ENCODE assay signal across 8 mouse cellular contexts in the genomic region with DNA sequence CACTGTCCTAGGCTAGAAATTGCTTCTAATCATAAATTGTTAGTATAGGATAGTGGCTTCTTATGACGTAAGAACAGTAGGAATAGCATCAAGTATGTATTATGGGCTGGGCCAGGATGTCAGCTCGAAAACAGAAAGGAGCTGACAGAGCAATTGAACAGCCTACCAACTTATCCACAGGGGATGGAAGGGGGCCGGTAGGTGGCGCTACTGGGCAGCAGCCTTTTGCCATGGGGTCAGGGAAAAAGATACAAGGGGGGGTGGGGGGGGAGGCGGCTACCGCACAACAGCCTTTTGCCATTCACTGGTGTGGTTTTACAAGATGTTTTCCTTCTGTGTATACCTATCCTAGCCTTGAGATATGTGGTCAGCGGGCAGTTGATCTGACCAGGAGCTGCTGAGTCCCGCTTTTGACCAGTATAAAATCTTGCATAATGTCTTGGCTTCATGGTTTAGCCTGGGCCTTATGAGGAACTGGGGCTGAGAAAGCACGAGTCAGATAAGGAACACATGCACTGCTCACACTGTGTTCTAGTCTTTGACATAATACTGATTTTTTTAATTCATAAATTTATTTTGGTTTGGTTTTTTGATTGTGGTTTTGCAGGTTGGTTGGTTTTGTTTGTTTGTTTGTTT. TPM values are rescaled to one million over a fixed set of nuclear protein-coding genes. Genes with fewer than 3 reads are reported as not detected.
A peak's percentile ranks its signal among the peaks of the same experiment; 100 is the strongest.
DNase-seq lines count a peak whose midpoint lies in the region; ATAC-seq and TF ChIP-seq lines count a peak whose summit lies in the region.
"Had no signal": no experiment of that assay in that cellular context is flagged by ENCODE, and none has a peak within 500 bp of the region (broad histone marks: within the 10 kb centered on the region; RNA-seq: fewer than 3 reads in every experiment).

No protein-coding gene starts in this region.

- DNase-seq in layer of hippocampus, adult 11-12 months (ENCODE audit: low spot score): peak; percentile 38
- no peak for DNase-seq in layer of hippocampus, adult 9-11 months
- peak; percentile 57 for DNase-seq in NIH3T3 (ENCODE audit: low read depth)
- peak; percentile 66 for DNase-seq in retina, embryonic 14.5 days (ENCODE audit: low spot score)
- DNase-seq in frontal cortex, postnatal 36 days (ENCODE audit: low spot score in 2 of 2): no peak

- peak; percentile 52 for TF ChIP-seq CTCF in E14TG2a.4 (conservative IDR thresholded peaks at IDR 0.05; ENCODE audit: low read length)

- no peaks in the 10 kb centered on the region for H3K27me3 ChIP-seq in E14TG2a.4 (ENCODE audit: insufficient read depth, low read length)
- H3K27me3 ChIP-seq: limb, embryonic 13.5 days had no signal

- peak; percentile 86 for ATAC-seq in granulocyte monocyte progenitor cell, adult 5-6 weeks (replicated peaks; ENCODE audit: poor library complexity, severe bottlenecking)

- H3K4me3 ChIP-seq in E14TG2a.4 (replicated peaks; ENCODE audit: low read length): no peak overlapping the region
- H3K4me3 ChIP-seq: limb, embryonic 13.5 days had no signal

- H3K36me3 ChIP-seq in E14TG2a.4 (ENCODE audit: insufficient read depth, low read length): no peaks in the 10 kb centered on the region
- H3K36me3 ChIP-seq: limb, embryonic 13.5 days had no signal

- H3K4me1 ChIP-seq in E14TG2a.4 (replicated peaks; ENCODE audit: low read depth, low read length): no peaks in the 10 kb centered on the region
- H3K4me1 ChIP-seq: limb, embryonic 13.5 days had no signal

- H3K9me3 ChIP-seq in E14TG2a.4 (ENCODE audit: low read length): no peaks in the 10 kb centered on the region
- H3K9me3 ChIP-seq: limb, embryonic 13.5 days had no signal

RNA-seq across cellular contexts. Expression of a gene that starts 10.4 kb away (rescaled TPM):
- total RNA-seq in granulocyte monocyte progenitor cell, adult 5-6 weeks (2014; fragmentation: Nextera tagmentation): not detected in 2 replicates
- not detected in 2 replicates for total RNA-seq in granulocyte monocyte progenitor cell, adult 5-6 weeks (2017)

RNA-seq across cellular contexts. Expression of a gene that starts 12.9 kb away (rescaled TPM):
- total RNA-seq in granulocyte monocyte progenitor cell, adult 5-6 weeks (2014; fragmentation: Nextera tagmentation): not detected in 2 replicates
- not detected in 2 replicates for total RNA-seq in granulocyte monocyte progenitor cell, adult 5-6 weeks (2017)

RNA-seq across cellular contexts. Expression of a gene that starts 22.1 kb away (rescaled TPM):
- total RNA-seq in granulocyte monocyte progenitor cell, adult 5-6 weeks (2014; fragmentation: Nextera tagmentation): not detected in 2 replicates
- total RNA-seq in granulocyte monocyte progenitor cell, adult 5-6 weeks (2017): not detected in 2 replicates

RNA-seq across cellular contexts. Expression of a gene that starts 44.5 kb away (rescaled TPM):
- total RNA-seq in granulocyte monocyte progenitor cell, adult 5-6 weeks (2014; fragmentation: Nextera tagmentation): not detected in 2 replicates
- not detected in 2 replicates for total RNA-seq in granulocyte monocyte progenitor cell, adult 5-6 weeks (2017)

Comparison
In these comparisons a context has a peak if more than half of its experiments do, and no peak if none do; other contexts are left out.
1. DNase-seq: peak in layer of hippocampus, adult 11-12 months (single experiment), NIH3T3 (single experiment) and retina, embryonic 14.5 days (single experiment); none in layer of hippocampus, adult 9-11 months (single experiment) and frontal cortex, postnatal 36 days (0 of 2).